Mouse (Mus musculus) urinary bladder, postnatal 36 days (tissue): ENCODE results near the gene Arnt2.

Experiments
- DNase-seq, 2 experiments: peaks; one replicate each; pipeline ENCODE4 v3.0.0; 2022; ENCODE audit warnings: low spot score in 2 of 2, mixed read lengths in 1 of 2

The Arnt2 gene

DNA sequence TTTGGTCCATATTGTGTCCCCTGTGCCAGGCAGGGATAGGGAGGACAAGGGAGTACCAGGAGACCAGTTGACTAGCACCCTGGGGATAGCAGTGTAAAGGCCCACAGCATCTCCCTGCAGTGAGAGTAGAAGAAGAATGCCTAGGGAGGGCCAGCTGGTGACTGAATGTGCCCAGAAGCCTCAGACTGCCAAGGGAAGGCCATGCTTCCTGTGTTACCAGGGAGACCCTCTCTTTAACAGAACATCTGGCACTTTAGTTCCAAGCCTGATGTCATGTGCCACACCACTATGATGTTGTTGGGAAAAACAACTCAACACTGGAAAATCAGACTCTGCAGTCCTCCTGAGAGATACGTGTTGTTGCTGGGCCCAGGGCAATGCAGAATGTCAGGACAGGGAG is 12.7 kb downstream of the Arnt2 start:
- DNase-seq, result no peak

GRCm38 (mm10) chr7:84396581-84396980 is 13.4 kb downstream of the Arnt2 start:
- no peak for DNase-seq

GRCm38 (mm10) chr7:84387826-84388225 is 22.1 kb downstream of the Arnt2 start:
- DNase-seq, result no peak

DNA sequence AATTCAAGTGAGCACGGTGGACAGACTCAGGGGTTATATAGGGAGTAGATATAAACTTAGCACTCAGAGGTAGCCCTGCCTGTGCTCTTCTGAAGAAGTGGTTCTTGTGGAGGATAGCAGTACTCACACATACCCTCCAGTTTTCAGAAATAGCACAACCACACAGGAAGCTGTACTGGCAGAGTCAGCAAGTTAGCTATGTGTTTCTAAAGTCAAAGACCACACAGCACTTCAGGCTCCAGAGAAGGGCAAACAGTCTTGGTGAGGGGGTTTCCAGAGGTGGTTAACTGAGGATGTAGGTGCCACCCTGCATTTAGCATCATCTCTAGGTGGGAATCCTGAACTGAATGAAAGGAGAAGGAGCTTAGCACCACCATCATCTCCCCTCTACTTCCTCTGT is 23.5 kb downstream of the Arnt2 start:
- no peak for DNase-seq

GRCm38 (mm10) chr7:84384778-84385177 is 25.2 kb downstream of the Arnt2 start:
- no peak for DNase-seq

DNA sequence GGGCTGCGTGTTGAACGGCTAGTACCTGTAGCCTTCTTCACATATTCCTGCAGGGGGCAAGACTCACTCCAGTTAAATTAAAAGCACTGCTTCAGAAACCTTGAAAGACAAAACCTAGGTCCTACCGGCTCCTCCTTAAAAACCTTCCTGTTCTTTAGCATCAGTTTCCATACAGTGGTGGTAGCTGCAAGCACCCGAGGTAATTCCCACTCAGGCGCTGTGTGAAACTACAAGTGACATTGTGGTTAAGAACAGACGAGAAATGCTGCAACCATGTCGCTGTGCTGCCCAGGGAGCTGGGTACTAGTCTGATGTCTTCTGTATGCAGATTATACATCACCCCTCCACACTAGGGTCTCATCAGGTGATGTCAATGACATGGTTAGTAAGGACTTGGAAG is 25.9 kb downstream of the Arnt2 start:
- DNase-seq, result no peak

- DNase-seq, result no peak
Measured at GRCm38 (mm10) chr7:84382346-84382745, 27.6 kb downstream of the Arnt2 start.

DNA sequence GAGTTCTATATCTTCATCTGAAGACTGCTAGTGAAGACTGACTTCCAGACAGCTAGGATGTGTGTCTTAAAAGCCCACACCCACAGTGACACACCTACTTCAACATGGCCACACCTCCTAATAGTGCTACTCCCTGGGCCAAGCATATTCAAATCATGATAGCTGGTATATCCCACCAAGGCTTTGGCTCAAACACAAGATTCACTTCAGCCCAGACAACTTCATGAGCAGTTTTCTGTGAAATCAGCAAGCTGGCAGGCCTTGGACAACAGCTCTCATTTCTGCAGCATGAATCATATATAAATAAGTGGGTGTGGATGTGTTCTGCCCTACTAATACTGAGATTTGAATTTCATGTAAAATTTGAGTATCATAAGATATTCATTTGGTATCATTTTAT is 29.2 kb downstream of the Arnt2 start:
- DNase-seq, result no peak

DNA sequence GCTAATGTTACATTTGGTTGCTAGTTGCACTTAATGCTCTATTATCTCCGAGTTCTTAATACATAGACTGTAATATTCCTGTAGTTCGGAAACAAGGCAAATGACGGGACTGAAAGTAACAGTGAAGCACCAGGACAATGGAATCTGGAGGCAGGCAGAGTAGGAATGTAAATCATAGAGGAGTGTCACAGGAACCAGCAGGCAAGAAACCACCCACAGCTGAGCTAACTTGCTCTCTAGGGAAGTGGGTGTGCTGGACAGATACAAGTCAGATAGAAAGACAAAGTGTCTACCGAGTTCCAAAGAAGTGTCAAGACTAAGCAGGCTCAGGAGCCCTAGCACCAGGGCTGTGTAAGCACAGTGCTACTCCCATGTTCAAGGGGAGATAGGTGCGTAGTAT is 32.6 kb downstream of the Arnt2 start:
- no peak for DNase-seq

- DNase-seq, result no peak
Measured at GRCm38 (mm10) chr7:84373691-84374090, 36.3 kb downstream of the Arnt2 start.

DNA sequence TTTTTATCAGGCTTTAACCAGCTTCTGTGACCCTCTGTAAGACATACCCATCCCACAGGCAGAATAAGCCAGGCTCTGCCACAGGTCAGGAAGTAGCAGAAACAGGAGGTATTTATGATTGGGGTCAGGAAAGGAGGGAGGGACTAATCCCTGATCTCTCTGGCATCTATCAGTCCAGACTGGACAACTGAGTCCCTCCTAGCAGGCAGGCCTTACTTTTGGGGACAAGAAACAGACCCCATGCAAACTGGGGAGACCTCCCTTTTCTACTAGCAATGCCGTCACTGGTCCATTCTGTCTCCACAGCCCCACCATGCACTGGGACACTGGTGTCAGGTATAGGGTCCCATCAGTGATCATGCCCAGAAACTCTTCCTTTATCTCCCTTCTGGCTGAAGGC is 37.1 kb downstream of the Arnt2 start:
- DNase-seq, result no peak

DNA sequence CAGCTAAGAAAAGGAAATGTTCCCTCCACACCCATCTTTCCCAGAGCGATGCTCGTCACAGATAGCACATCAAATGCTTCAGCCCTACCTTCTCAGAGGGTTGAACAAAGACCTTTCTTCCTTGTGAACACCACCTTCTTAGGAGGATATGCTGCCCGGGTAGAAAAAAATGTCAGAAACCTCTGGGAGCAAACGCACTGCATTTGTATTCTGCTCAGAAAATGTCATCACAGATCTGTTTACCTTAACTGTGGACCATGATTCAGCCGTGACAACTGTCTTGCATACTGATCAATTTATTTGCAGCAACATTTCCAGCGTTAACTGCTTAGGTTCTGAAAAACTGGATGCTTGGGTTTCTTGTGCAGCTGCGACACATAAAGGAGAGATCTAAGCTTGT is 37.7 kb downstream of the Arnt2 start:
- DNase-seq, result no peak

DNA sequence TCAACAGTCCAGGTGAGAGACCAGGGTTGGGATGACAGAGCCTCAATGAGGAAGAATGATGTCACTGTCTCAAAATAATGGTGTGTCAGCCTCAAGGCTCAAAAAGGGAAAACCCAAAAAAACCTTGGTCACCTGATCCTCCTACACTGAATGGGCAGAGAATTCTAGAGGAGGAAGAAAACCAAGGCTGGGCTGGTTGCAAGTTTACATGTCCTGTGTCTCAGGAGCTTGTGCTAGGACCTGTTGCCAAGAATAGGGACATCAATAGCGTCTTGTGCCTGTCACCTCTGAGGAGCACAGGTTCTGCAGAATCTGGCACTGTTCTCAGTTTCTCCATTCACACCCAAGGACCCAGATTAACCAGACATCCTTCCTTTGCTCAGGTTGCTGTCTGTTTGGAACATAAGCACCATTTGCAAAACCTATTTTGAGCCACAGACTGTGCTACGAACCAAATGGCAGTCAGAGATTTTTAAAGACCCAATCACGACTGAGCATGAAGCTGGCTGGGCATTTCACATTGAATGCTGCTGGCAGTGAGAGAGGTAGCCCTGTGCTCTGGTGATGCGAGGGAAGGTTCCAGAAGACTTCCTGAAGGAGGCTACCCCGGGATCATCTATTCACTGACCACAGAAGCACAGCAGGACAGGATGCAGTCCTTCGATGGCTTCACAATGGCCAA is 38.9 kb downstream of the Arnt2 start:
- DNase-seq, result no peak

DNA sequence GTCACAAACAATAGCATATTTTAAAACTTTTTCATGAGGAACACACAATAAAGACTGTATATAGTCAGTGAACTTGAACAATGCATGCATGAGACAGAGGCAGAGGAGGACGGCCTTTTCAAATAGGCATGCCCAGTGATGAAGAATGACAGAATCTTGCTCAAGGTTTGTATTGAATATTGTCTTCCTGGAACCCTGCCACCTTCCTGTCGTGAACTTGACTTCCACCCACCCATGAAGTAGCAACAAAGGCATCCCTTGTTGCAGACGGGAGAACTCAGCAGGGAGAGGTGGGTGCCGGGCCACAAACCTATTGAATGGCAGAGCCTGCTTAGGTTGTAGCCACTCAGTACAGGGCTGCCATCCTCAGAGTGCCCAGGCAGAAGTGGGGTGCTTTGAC is 43.7 kb downstream of the Arnt2 start:
- no peak for DNase-seq

GRCm38 (mm10) chr7:84362711-84363110 is 47.3 kb downstream of the Arnt2 start:
- DNase-seq, result no peak

GRCm38 (mm10) chr7:84361086-84361684 is 48.8 kb downstream of the Arnt2 start:
- no peak for DNase-seq

DNA sequence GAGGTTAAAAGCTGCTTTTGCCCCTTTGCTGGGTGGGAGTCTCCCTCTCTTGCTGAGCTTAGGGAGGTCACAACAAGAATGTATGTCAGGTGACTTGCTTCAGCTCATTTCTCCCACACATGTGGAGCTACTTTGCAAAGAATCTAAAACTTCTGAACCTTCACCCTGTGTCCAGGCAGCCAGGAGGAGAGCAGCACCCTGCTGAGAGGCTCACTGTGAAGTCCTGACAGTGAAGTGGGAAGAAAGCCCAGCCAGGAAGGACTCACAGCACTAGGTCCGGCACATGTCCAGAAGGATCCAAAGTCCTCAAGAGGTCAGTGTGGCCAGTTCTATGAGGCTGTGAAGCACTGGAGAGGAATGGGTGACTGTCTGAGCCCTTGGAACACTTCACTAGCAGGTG is 51.5 kb downstream of the Arnt2 start:
- DNase-seq, result no peak

DNA sequence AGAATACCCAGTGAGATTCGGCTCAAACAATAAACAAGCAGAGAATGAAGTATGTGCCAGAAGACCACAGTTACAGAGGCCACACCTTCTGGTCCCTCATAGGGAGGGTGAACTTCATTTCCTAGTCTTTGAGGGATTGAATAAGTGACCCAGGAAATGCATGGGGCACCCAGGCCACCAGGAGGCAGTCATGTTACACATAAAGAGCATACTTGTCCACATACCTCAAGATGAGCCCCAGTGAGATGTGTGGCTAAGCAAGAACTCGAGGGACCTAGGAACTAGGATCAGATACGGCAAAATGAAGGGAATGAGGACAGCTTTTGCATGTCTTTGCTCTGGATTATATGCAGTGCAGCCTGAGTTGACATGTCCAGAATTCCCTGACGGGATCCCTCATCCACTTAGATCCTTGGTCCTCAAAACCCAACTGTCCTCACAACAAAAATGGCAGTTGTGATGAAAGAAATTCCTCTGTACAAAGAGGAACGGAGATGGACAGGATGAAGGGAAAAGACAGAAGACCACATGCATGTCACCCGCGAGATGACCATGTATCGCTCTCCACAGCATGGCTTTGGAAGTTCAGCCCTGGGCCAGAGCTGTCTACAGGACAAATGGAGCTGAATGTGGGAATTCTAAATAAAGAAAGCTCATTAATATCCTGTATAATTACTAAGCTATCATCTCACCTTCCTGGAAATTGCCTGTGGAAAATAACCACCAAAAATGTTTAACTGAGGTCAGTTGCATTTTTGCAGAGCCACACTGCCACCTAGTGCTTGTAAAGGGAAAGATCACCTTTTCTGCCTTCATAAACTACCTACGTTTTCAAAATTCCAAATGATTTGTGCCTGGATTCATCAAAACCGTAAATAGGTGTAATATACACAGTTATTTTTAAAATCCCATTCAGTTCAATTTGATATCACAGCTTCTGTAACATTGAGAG is 54.1 kb downstream of the Arnt2 start:
- DNase-seq, result peak; percentile 15 to 29

- DNase-seq, result no peak
Measured at GRCm38 (mm10) chr7:84354890-84355289, 55.1 kb downstream of the Arnt2 start.

DNA sequence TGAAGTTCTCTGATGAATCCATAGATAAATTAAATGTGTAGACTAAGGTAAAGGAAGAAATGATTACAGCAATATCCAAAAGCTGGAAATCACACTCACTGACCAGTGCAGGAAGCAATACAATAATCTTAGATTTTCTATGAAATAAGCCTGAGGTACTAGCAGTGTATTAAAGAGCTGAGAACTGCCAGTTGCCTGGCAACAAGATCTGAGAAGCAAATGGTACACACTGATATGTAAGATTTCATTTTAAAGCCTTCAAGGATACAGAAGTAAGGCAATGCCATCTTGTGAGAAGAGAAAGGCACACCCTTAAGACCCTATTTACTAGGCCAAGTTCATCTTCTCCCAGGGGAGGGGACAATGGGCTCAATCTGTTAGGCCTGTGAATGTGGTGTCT is 59.4 kb downstream of the Arnt2 start:
- no peak for DNase-seq

- DNase-seq, result no peak
Measured at GRCm38 (mm10) chr7:84349976-84350375, 60.0 kb downstream of the Arnt2 start.

DNA sequence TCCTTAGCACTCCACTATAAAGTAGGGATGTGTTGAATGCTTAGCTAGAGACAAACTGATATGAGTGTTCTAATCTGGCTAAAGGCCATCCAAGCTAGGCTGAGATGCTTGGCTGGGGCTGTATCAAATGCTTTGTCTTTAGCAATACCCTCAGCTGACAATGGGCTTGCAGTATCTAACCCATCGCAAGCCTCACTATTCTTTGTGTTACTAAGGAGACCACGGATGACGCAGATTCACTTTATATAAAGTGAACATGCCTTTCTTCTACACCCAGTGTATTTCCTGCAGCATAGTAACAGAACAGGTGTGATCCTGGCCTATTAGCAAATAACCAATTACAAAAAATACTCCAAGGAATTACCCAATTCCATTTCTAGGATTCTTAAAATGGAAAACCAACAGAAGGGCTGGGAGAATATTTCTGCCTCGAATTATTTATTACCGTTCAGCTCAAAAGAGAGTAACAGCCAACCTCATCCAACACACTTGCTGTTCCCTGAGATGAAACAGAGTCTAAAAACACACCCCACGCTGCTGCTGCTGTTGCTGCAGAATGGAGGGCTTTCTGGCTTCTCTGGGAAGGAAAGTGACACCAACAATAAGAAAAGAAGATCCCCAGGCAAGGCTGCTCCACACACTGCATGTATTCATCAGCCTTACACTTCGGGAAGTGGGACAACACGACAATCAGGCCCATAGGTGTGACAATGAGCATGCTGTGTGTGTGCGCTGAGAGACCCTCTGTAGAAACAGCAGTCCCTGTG is 61.6 kb downstream of the Arnt2 start:
- no peak for DNase-seq
